In genomic region chr4:87570470-87570891, GRCm38 (mm10) we compare ENCODE assay signal across 8 mouse cellular contexts.
A peak's percentile ranks its signal among the peaks of the same experiment; 100 is the strongest.
DNase-seq lines count a peak whose midpoint lies in the region; ATAC-seq and TF ChIP-seq lines count a peak whose summit lies in the region.

No protein-coding gene starts in this region.

- H3K27me3 ChIP-seq in midbrain, embryonic 12.5 days: no peaks in the 10 kb centered on the region
- H3K27me3 ChIP-seq in midbrain, embryonic 10.5 days (ENCODE audit: low read depth, poor library complexity, severe bottlenecking): no peaks in the 10 kb centered on the region
- H3K27me3 ChIP-seq in midbrain, postnatal 0 days (ENCODE audit: insufficient read depth, low read length): no peaks in the 10 kb centered on the region

- DNase-seq in adrenal gland, postnatal 10 days: peak; percentile 16
- DNase-seq in adrenal gland, adult (ENCODE audit: inconsistent age in 2 of 2, low spot score in 1 of 2): no peak
- no peak for DNase-seq in midbrain, embryonic 10.5 days (ENCODE audit: low spot score)
- DNase-seq in layer of hippocampus, postnatal 25 days (ENCODE audit: extremely low spot score in 1 of 2, low spot score in 1 of 2): peak; percentile 9 to 12
- peak; percentile 87 for DNase-seq in midbrain, postnatal 0 days (ENCODE audit: low spot score)
- no peak for DNase-seq in urinary bladder, postnatal 25 days (ENCODE audit: low spot score)
- no peak for DNase-seq in thymus, postnatal 36 days

- no peaks in the 10 kb centered on the region for H3K4me1 ChIP-seq in midbrain, embryonic 12.5 days
- no peaks in the 10 kb centered on the region for H3K4me1 ChIP-seq in midbrain, embryonic 10.5 days
- H3K4me1 ChIP-seq in midbrain, postnatal 0 days (ENCODE audit: insufficient read depth, low read length): no peaks in the 10 kb centered on the region

- no peaks in the 10 kb centered on the region for H3K9me3 ChIP-seq in midbrain, embryonic 12.5 days
- H3K9me3 ChIP-seq in midbrain, embryonic 10.5 days (replicated peaks): no peaks in the 10 kb centered on the region
- no peaks in the 10 kb centered on the region for H3K9me3 ChIP-seq in midbrain, postnatal 0 days (ENCODE audit: low read length)

- peak; percentile 41; the same call in 1 of the 2 replicates for ATAC-seq in midbrain, embryonic 12.5 days (ENCODE audit: low FRiP score, low read depth)
- ATAC-seq in midbrain, postnatal 0 days (ENCODE audit: low FRiP score): peak; percentile 74

- H3K4me3 ChIP-seq in midbrain, embryonic 12.5 days: no peak overlapping the region
- no peak overlapping the region for H3K4me3 ChIP-seq in midbrain, embryonic 10.5 days
- no peak overlapping the region for H3K4me3 ChIP-seq in midbrain, postnatal 0 days (ENCODE audit: low read depth, low read length)

- no peak overlapping the region for H3K9ac ChIP-seq in midbrain, embryonic 12.5 days (replicated peaks)
- no peak overlapping the region for H3K9ac ChIP-seq in midbrain, postnatal 0 days (replicated peaks; ENCODE audit: low read length, poor library complexity, severe bottlenecking)

- no peak overlapping the region for H3K4me2 ChIP-seq in midbrain, embryonic 12.5 days (replicated peaks)
- peak overlapping the region; percentile 24; the same call in 1 of the 2 replicates for H3K4me2 ChIP-seq in midbrain, postnatal 0 days (ENCODE audit: low read depth, low read length, poor library complexity, severe bottlenecking)

- no peaks in the 10 kb centered on the region for H3K36me3 ChIP-seq in midbrain, embryonic 12.5 days
- H3K36me3 ChIP-seq in midbrain, embryonic 10.5 days: no peaks in the 10 kb centered on the region
- no peaks in the 10 kb centered on the region for H3K36me3 ChIP-seq in midbrain, postnatal 0 days (ENCODE audit: insufficient read depth, low read length)

- no peak for TF ChIP-seq CTCF in midbrain, postnatal 0 days (IDR thresholded peaks at IDR 0.05)

- no peak overlapping the region for H3K27ac ChIP-seq in midbrain, embryonic 12.5 days (replicated peaks)
- no peak overlapping the region for H3K27ac ChIP-seq in midbrain, embryonic 10.5 days (replicated peaks)
- H3K27ac ChIP-seq in midbrain, postnatal 0 days (ENCODE audit: low read depth, low read length): no peak overlapping the region

- WGBS in midbrain, embryonic 12.5 days: 79% methylated on average over 13 of the region's 13 CpGs
- 82% methylated on average over 13 of the region's 13 CpGs for WGBS in midbrain, embryonic 10.5 days
- 47% methylated on average over 13 of the region's 13 CpGs for WGBS in midbrain, postnatal 0 days

Comparison
In these comparisons a context has a peak if more than half of its experiments do, and no peak if none do; other contexts are left out.
1. DNase-seq: peak in adrenal gland, postnatal 10 days (single experiment), layer of hippocampus, postnatal 25 days (2 of 2) and midbrain, postnatal 0 days (single experiment); none in adrenal gland, adult (0 of 2), midbrain, embryonic 10.5 days (single experiment), urinary bladder, postnatal 25 days (single experiment) and thymus, postnatal 36 days (0 of 2).